Mouse (Mus musculus) right cerebral cortex, adult 18-20 months (tissue): Measurements from ENCODE around the gene Mettl22.

ENCODE experiments used
- DNase-seq: peaks from one replicate; pipeline ENCODE4 v3.0.0; 2022; ENCODE audit warnings: mixed read lengths

Gene Mettl22

GRCm38 (mm10) chr16:8512830-8513229 is 42.2 kb downstream of the Mettl22 start:
- no peak for DNase-seq

GRCm38 (mm10) chr16:8513236-8513906 is 42.8 kb downstream of the Mettl22 start, which contains the start of gene Abat:
Abat (plus strand) TSS chr16:8513429.
- DNase-seq: peak; percentile 97

GRCm38 (mm10) chr16:8514180-8514579 is 43.6 kb downstream of the Mettl22 start:
- DNase-seq: no peak

- DNase-seq: no peak
These were observed 49.9 kb downstream of the Mettl22 start for GRCm38 (mm10) chr16:8520525-8520924.

- DNase-seq: no peak
These were observed 50.7 kb downstream of the Mettl22 start for GRCm38 (mm10) chr16:8521322-8521721.

GRCm38 (mm10) chr16:8523480-8524144 is 53.0 kb downstream of the Mettl22 start:
- DNase-seq: peak; percentile 49

GRCm38 (mm10) chr16:8524163-8524847 is 53.7 kb downstream of the Mettl22 start:
- no peak for DNase-seq

- no peak for DNase-seq
These were observed 54.7 kb downstream of the Mettl22 start for GRCm38 (mm10) chr16:8525293-8525692.

GRCm38 (mm10) chr16:8525877-8526276 is 55.3 kb downstream of the Mettl22 start:
- no peak for DNase-seq

- DNase-seq: no peak
These were observed 58.8 kb downstream of the Mettl22 start for GRCm38 (mm10) chr16:8529389-8529788.

- no peak for DNase-seq
These were observed 59.4 kb downstream of the Mettl22 start for GRCm38 (mm10) chr16:8530018-8530417.

- no peak for DNase-seq
These were observed 61.9 kb downstream of the Mettl22 start for GRCm38 (mm10) chr16:8532461-8532860.

GRCm38 (mm10) chr16:8532894-8533293 is 62.3 kb downstream of the Mettl22 start:
- DNase-seq: no peak

GRCm38 (mm10) chr16:8533477-8533876 is 62.9 kb downstream of the Mettl22 start:
- DNase-seq: no peak

- no peak for DNase-seq
These were observed 64.0 kb downstream of the Mettl22 start for GRCm38 (mm10) chr16:8534466-8535200.

- DNase-seq: no peak
These were observed 64.8 kb downstream of the Mettl22 start for GRCm38 (mm10) chr16:8535411-8535810.

- peak; percentile 53 for DNase-seq
These were observed 68.7 kb downstream of the Mettl22 start for GRCm38 (mm10) chr16:8539150-8539865.
